Mouse (Mus musculus): ENCODE data around the gene Gm10697. TPM values are rescaled to one million over a fixed set of nuclear protein-coding genes. Genes with fewer than 3 reads are reported as not detected.
"Not testable (repeated sequence)": the region's sequence is repeated elsewhere in the genome, so short reads cannot be mapped to it uniquely, and the experiment has no call there.

Gm10697 gene
- total RNA-seq (2021) (not detected), polyA plus RNA-seq (2012; rRNA removed) (not detected in 2 replicates)
- long read RNA-seq = 0 reads

DNA sequence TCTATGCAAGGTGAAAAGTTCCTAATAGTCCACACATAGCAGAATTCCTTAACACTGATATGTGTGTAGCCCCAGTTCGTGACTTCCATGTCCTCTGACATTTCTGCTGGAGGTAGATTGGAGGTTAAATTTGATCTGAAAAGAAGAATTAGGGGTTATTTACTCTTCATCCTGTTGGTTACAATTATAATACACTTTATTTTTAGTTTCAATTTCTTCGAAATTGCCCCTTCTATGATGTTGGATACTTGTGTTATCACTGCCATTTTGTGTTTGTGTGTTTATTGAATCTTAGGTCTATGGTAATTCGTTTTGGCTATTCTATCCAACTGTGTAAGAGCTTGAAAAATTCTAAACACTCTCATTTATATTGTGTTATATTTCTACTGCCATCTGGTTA, at the start of gene Gm10697:
Gene Gm10697 (minus strand): TSS at position 101 of the 400 bp plus-strand sequence.
- H3K79me2 ChIP-seq (replicated peaks; ENCODE audit: control insufficient read depth, insufficient read depth, low read length); H3K27ac ChIP-seq; H3K4me3 ChIP-seq; H3K4me1 ChIP-seq (ENCODE audit: control insufficient read depth, insufficient read depth, low read length); H3K27me3 ChIP-seq (ENCODE audit: control insufficient read depth, insufficient read depth, low read length); H3K36me3 ChIP-seq (ENCODE audit: control insufficient read depth, insufficient read depth, low read length); DNase-seq; intact Hi-C loops (cut with DNase I); H3K9ac ChIP-seq (ENCODE audit: low read depth, low read length): not testable (repeated sequence)
- 42% methylated on average over 2 of the region's 3 CpGs for WGBS

DNA sequence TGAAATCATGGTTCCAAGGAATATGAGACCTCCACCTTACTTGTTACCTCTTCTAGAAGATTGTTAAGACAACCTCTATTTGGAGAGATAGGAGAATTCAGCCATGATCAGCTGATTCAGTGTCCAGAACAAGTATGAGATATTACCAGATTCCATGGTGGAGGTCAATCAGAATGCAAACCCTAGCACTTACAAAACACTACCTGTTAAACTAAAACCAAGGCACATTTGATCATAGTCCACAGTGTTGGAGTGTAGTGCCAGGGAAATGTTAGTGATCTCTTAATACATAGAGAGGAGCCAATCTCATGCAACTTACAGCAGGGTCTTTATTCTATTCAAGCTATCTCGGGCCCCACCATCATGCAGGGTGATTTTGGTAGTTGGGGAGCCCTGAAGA, 42.6 kb upstream of the Gm10697 start:
- H3K4me3 ChIP-seq; intact Hi-C loops (cut with DNase I); H3K79me2 ChIP-seq (replicated peaks; ENCODE audit: control insufficient read depth, insufficient read depth, low read length); H3K4me1 ChIP-seq (ENCODE audit: control insufficient read depth, insufficient read depth, low read length); H3K27ac ChIP-seq; H3K9ac ChIP-seq (ENCODE audit: low read depth, low read length); DNase-seq; H3K27me3 ChIP-seq (ENCODE audit: control insufficient read depth, insufficient read depth, low read length); H3K36me3 ChIP-seq (ENCODE audit: control insufficient read depth, insufficient read depth, low read length): not testable (repeated sequence)
- WGBS = 38% methylated on average over 1 of the region's 1 CpGs

DNA sequence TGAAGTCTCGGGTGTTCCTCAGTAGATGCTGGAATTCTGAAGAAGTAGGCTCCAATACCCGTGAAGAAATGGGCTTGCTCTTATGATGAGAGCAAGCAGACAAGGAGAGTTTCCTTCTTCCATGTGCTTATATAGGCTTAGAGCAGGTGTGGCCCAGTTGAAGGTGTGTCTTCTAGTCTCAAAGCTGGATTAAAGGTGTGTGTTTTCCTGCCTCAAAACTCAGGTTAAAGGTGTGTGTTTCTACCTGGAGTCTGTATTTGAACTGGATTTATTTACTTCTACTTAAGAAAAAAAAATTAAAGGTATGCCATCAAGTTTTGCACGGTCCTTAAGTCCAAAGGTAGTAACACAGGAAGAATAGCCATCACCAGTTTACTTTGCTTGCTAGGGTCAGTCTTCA, 17.7 kb downstream of the Gm10697 start, which contains the start of gene Gm9125:
Gene Gm9125 (minus strand): TSS at position 101 of the 400 bp plus-strand sequence.
- 74% methylated on average over 2 of the region's 3 CpGs for whole genome bisulfite sequencing
- H3K36me3 ChIP-seq (ENCODE audit: control insufficient read depth, insufficient read depth, low read length); H3K79me2 ChIP-seq (replicated peaks; ENCODE audit: control insufficient read depth, insufficient read depth, low read length); H3K4me3 ChIP-seq; H3K27me3 ChIP-seq (ENCODE audit: control insufficient read depth, insufficient read depth, low read length); H3K4me1 ChIP-seq (ENCODE audit: control insufficient read depth, insufficient read depth, low read length); DNase-seq; intact Hi-C loops (cut with DNase I); H3K27ac ChIP-seq; H3K9ac ChIP-seq (ENCODE audit: low read depth, low read length): not testable (repeated sequence)

DNA sequence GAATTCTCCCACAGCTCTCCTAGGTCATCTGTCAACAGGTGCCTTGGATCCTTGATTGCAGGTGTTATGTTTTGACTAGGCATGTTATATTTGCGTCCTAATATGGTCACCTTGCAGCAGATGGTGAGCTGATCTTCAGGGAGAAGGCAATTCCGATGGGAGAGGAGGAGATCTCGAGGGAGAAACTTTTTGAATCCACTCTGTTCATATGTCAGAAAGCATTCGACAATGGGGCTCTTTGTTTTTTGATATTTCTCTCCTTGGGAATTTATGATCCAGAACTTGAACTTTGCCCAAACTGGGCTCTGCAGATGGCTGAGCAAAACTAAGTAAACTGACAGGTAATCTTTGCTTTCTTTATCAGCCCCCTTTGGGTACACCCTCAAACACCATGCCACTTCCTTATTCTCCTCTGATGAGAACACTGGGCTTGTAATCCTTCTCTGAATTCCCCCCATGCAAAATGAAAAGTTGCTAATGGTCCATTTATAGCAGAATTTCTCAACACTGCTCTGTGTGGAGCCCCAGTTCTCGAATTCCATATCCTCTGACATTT, 22.8 kb downstream of the Gm10697 start:
- H3K27me3 ChIP-seq (ENCODE audit: control insufficient read depth, insufficient read depth, low read length); H3K9ac ChIP-seq (ENCODE audit: low read depth, low read length); DNase-seq; intact Hi-C loops (cut with DNase I); H3K79me2 ChIP-seq (replicated peaks; ENCODE audit: control insufficient read depth, insufficient read depth, low read length); H3K4me3 ChIP-seq; H3K27ac ChIP-seq; H3K36me3 ChIP-seq (ENCODE audit: control insufficient read depth, insufficient read depth, low read length); H3K4me1 ChIP-seq (ENCODE audit: control insufficient read depth, insufficient read depth, low read length): not testable (repeated sequence)
- WGBS = no CpG with 5 or more reads among the region's 5 CpGs

DNA sequence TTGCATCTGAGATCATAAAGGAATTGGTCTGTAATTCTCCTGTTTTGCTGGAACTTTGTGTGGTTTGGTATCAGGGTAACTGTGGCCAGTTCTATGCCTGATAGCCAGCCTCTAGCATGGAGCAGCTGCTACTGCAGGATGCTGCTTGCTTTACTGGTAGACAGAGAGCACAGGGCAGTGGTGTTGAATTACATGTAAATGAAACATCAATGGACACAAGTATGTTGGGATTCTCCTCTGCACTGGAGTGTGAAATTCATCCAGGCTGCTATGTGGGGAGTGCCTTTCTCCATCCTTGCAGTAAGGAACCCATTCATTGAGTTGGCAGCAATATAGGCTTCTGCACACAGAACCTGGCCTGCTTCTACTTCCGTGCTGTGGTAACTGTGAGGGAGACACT, 34.2 kb downstream of the Gm10697 start:
- DNase-seq; H3K79me2 ChIP-seq (replicated peaks; ENCODE audit: control insufficient read depth, insufficient read depth, low read length); H3K4me1 ChIP-seq (ENCODE audit: control insufficient read depth, insufficient read depth, low read length); H3K27ac ChIP-seq; H3K36me3 ChIP-seq (ENCODE audit: control insufficient read depth, insufficient read depth, low read length); intact Hi-C loops (cut with DNase I); H3K27me3 ChIP-seq (ENCODE audit: control insufficient read depth, insufficient read depth, low read length); H3K4me3 ChIP-seq; H3K9ac ChIP-seq (ENCODE audit: low read depth, low read length): not testable (repeated sequence)
- WGBS = 81% methylated on average over 1 of the region's 1 CpGs

DNA sequence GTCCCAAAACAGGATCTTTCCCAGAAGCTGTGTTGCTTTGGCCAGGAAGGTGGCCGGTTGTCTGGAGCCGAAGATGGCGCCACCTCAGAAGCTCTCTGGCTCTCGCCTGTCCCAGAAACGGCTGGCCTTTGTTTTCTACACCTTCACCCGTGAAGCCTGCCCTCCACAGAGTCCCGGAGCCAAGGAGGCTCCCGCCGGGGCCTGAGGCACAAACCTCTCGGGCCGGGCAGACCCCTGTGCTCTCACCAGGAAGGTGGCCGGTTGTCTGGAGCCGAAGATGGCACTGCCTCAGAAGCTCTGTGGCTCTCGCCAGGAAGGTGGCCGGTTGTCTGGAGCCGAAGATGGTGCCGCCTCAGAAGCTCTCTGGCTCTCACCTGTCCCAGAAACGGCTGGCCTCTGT, 38.0 kb downstream of the Gm10697 start:
- H3K4me1 ChIP-seq (ENCODE audit: control insufficient read depth, insufficient read depth, low read length); H3K79me2 ChIP-seq (replicated peaks; ENCODE audit: control insufficient read depth, insufficient read depth, low read length); H3K9ac ChIP-seq (ENCODE audit: low read depth, low read length); intact Hi-C loops (cut with DNase I); H3K27me3 ChIP-seq (ENCODE audit: control insufficient read depth, insufficient read depth, low read length); H3K4me3 ChIP-seq; DNase-seq; H3K27ac ChIP-seq; H3K36me3 ChIP-seq (ENCODE audit: control insufficient read depth, insufficient read depth, low read length): not testable (repeated sequence)
- 83% methylated on average over 18 of the region's 18 CpGs for WGBS

Other genes starting within 250 kb of the Gm10697 start
- not detected for gene Tdpoz3, start 246.6 kb downstream of the Gm10697 start, total RNA-seq (2021)
- gene Tdpoz3, start 246.6 kb downstream of the Gm10697 start, polyA plus RNA-seq (2012; rRNA removed) = not detected in 2 replicates
- gene Gm9117, start 129.1 kb downstream of the Gm10697 start, total RNA-seq (2021) = not detected
- gene Gm9117, start 129.1 kb downstream of the Gm10697 start, polyA plus RNA-seq (2012; rRNA removed) = not detected in 2 replicates
- gene Tdpoz5, start 111.3 kb downstream of the Gm10697 start, total RNA-seq (2021) = not detected
- not detected in 2 replicates for gene Tdpoz5, start 111.3 kb downstream of the Gm10697 start, polyA plus RNA-seq (2012; rRNA removed)
- not detected for gene Gm9125, start 17.8 kb downstream of the Gm10697 start, total RNA-seq (2021)
- gene Gm9125, start 17.8 kb downstream of the Gm10697 start, polyA plus RNA-seq (2012; rRNA removed) = not detected in 2 replicates
- not detected for gene Gm10696, start 105.5 kb upstream of the Gm10697 start, total RNA-seq (2021)
- gene Gm10696, start 105.5 kb upstream of the Gm10697 start, polyA plus RNA-seq (2012; rRNA removed) = not detected in 2 replicates
- gene Gm5286, start 124.1 kb upstream of the Gm10697 start, total RNA-seq (2021) = not detected
- gene Gm5286, start 124.1 kb upstream of the Gm10697 start, polyA plus RNA-seq (2012; rRNA removed) = not detected in 2 replicates
- gene Gm4778, start 191.4 kb upstream of the Gm10697 start, total RNA-seq (2021) = not detected
- gene Gm4778, start 191.4 kb upstream of the Gm10697 start, polyA plus RNA-seq (2012; rRNA removed) = not detected in 2 replicates
- gene Them4, start 237.4 kb upstream of the Gm10697 start, total RNA-seq (2021) = 10 to 100 TPM; 13.2 to 15.1 TPM
- gene Them4, start 237.4 kb upstream of the Gm10697 start, polyA plus RNA-seq (2012; rRNA removed) = 4.6 and 9.6 TPM in 2 replicates

All from heart, adult 2 months (tissue).